Mouse (Mus musculus) left cerebral cortex, adult 9 months (tissue): ENCODE data around the gene Luc7l3.
A peak's percentile ranks its signal among the peaks of the same experiment; 100 is the strongest.

Source experiments
- DNase-seq, 2 experiments: peaks; one replicate each; pipeline ENCODE4 v3.0.0; 2022; ENCODE audit warnings: low spot score in 2 of 2

The Luc7l3 gene

DNA sequence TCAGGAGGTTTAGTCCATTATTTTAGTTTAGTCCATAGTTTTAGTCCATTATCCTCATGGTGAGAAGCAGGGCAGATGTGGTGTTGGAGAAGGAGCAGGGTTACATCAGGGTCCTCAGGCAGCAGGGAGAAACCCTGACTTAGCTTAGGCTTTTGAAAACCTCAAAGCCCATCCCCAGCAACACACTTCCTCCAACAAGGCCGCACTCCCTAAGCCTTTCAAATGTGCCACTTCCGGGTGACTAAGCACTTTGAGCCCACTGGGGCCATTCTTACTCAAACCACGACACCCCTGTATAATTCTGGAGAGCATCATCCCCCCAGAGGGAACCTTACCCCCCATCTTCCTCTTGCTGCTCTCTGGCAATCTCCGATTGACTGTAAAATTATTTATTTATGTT is 62.0 kb downstream of the Luc7l3 start:
- DNase-seq, result no peak

DNA sequence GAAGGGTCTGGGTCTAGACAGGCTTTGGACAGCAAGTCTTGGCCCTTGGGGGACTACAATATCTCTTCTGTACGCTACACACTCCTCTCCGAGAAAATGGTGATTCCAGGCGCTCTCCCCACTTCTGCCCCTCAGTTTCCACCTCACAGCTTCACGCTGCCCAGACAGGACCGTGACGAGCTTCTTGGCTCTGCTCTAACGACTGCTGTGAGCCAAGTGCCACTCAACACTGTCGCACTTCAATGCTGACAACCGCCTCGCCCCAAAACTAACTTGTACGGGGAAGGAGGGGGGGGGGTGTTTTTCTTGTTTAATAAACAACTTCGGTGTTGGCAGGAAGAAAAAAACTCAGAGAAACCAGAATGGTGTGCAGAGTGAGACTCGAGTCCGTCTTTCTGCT is 63.8 kb downstream of the Luc7l3 start:
- DNase-seq, result no peak

DNA sequence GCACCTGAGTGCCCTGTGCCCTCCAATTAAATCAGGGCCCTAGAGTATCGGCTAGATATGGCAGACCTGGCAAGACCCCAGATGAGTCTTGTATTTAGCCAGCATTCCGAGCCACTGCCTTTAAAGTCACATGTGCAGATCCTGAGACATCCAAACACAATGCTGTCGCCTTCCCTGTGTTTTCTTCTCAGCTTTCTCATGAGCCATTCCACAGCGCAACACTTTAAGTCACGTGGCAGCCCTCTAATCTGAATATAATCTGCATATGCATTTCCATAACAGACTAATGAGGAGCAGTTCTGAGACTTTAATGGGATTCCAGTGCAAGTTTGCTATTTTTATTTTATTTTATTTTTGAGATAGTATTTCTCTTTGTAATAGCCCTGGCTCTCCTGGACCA is 66.1 kb downstream of the Luc7l3 start:
- DNase-seq, result no peak

DNA sequence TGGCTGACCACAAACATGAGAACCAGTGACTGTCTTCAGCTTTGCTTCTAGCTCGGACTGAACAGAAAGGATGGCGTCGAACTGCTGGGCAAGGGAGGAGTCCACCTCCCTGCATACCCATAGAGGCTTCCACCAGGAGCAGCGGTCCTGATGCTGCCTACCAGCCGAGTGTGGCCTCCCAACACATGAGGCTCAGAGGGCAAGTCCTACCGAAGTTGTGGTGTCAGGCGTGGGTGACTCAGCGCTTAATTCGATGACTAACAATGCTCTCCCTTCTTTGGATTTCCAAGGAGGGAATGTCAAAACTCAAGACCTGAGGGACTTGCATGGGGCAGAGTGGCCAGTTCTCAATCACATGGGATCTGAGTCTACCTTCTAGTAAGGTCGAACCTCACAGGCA is 68.1 kb downstream of the Luc7l3 start:
- DNase-seq, result no peak

DNA sequence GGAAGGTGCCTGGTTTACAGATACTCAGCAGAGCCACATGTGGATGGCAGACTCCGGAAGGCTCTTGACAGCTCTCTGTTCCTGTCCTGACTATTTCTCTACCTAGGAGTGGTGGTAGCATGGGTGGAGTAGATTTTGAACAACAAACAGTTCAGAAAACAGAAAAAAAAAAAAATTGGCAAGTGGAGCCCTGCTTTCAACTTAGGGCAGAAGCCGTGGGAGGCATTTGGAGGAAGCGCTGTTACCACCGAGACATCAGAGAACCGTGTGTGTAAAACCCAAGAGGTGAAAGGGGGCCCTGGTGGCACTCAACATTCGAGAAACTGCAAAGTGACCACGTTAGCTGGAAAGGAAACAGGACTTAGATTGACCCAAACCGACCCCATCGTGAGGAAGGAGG is 68.6 kb downstream of the Luc7l3 start:
- no peak for DNase-seq

DNA sequence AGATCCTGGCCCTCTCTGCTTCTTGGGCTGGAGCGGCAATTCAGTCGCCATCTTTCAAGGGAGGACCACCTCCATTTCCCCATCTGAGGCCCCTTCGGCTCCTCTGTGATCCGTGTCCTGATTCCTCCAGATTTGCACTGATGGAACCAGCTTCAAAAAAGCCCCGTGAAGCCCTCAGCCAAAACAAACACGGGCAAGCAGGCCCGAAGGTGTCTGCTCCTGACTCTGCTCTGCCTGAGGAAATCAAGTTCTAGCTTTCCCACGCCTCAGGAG is 75.1 kb downstream of the Luc7l3 start:
- no peak for DNase-seq

DNA sequence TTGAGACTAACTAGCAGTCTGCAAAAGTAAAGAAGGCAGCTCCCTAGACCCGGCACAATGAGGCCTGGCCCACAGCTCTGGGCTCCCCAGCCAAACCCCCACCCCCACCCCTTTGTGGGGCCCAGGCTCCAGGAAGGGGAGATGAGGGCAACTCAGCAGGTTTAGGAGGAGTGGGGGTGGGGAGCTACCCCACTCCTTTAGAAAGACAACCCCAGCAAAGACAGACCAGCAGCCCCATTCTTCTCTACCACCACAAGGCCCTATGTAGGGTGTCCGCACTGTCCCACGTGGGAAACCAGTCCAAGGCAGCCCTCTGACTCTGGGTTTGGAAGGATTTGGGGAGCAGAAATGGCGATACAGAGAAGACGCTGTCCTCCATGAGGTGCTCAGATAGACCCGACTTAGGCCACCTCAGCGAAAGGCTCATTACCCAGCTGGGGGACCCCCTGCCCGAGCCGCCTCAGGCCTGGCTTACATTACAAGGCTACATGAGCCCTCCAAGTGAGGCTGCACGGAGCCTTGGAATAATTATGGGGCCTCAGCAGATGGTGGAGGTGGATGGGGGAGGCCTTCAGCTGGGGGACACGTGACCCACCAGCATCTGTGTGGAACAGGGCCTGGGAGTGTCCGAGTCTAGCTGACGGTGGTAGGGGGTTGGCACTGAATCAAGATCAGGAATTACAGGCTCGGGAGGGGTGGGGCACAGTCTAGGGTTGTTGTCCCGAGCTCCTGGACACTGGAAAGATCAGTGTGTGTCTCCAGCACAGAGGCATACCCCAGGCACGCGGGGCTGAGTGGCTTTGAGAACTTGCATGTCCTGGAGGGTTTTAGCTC is 75.6 kb downstream of the Luc7l3 start, which contains the start of gene Wfikkn2:
Gene Wfikkn2, minus strand, starts transcription at position 51 of the 834 bp plus-strand sequence.
- peak in 1 of 2 experiments; percentile 19 for DNase-seq

DNA sequence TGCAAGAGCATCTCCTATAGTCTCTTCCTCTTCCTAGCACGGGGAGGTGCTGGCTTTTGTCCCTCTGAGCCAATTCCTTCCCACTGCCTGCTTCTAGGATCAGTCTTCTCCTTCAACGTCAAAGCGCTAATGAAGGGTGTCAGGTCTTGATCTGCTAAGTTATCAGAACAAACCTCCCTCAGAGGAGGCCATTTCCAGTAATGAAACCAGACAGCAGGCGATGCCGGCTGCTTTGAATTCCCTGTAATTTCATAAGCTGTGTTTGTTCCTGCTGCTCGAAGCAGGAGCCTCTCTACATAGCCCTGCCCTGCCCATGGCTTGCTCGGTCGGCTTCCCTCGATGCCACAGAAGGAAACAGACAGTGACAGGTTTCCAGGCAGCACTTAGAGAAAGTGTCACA is 77.4 kb downstream of the Luc7l3 start:
- DNase-seq, result no peak

DNA sequence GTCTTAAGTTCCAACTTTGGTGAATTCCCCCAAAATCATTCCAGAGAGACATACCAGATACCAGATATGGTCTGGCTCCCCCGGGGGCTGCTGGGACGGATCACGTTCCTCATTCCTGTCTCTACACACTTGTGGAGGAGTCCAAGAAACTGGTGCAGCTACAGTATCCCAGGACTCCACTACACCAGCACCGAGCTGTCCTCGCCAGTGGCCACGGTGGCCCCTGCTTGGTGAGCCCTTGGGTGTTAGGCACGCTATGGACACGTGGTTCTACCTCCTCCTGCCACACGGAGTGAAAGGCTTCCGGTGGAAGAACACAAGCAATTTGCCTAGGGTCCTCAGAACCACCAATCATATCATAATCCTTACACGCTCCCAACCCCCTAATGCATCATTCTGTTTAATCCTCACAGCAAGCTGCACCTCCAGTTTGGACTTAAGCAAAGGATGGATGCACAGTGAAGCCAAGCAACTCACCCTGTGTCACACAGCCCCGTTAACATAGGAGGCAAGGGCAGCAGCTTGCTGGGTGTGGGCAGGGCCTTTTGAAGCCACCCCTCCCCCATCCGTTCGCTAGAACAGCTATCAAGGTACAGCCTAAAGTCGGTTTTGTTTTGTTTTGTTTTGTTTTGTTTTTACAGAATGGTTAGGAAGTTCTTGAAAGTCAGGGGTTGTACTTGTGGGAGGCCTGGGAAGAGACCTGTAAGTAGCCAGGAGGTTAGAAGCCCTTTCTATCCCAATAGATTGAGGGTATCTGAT is 78.2 kb downstream of the Luc7l3 start:
- DNase-seq, result no peak

DNA sequence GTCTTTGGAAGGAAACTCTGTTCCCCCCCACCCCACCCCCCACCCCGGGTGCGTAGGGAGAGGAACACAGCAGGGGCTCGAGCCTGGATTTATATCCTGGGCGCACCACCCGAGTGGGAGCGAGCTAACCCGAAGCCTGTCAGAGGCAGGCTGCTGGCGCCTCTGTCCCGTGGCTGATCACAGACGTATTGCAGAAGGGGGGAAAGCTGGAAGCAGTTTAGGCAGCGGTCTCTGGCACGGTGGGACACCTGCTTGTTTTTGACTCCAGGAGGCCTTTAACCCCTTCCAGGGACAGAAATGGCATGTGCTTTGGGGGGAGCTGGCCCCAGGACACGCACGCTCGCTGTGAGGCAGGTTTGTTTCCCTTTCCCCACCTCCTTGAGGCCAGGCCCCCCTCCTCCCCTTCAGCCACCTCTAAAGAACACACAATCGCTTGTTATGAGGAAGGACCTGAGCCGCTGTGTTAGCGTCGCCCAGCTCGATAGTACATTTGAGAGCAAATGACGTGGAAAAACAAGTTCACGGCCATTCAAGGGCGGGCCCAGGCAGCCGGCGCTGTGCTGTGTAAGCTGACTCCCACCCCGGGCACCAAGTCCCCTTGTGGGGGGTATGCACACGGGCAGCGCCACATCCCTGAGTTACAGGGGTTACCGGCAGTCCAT is 78.9 kb downstream of the Luc7l3 start:
- DNase-seq, result no peak

DNA sequence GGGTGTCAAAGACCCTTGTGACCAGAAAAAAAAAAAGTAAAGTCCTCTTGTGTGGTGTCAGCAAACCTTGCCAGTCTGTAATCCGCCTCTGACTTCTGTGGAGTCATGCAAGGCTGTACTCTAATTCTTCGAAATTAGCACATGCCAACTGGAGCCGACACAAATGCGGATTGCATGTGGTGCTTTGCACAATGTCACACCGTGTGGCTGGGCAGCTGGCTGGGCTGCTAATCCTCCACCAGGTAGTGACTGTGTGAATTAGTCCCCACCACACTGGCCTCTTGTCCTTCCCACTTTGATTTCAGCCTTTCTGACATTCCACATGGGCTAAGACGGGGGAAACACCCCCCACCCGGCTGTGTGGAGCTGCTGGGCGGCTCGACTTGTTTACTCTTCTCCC is 82.1 kb downstream of the Luc7l3 start:
- no peak for DNase-seq

DNA sequence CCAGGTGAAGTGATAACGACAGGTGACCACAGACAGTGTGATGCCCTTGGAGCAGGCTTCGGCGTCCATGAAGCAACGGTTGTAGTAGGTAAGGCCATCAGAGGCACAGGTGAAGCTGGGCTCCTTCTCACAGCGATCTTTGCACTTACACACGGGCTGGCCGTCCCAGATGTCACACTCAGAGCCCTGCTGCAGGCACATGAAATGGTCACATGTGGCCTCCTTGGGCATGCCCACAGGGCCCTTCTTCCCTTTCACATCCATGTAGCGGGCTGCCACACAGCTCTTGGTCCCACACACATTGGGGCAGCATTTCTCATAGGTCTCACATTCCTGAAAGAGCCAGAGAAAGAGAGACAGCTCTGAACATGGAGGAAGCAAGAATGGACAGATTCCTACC is 83.0 kb downstream of the Luc7l3 start:
- no peak for DNase-seq
